21 mouse cellular contexts compared by ENCODE assay signal in the genomic region with DNA sequence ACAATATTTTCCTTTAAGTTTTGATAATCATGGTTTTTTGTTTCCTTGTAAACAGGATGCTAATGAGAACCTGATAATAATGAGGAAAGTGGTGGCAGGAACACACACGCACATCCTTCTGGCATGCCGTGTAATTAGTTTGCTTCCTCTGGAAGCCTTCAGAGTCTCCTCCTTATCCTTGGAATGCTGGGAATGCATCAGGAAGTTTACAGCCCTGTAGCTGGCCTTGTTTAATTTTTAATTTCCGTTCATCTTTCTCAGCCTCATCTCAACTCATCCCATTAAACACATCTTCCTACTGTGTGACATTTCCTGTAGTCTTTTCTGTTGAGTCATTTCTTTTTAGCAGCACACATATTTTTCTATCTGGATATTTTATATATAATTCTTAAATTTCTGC.
DNase-seq lines count a peak whose midpoint lies in the region; ATAC-seq and TF ChIP-seq lines count a peak whose summit lies in the region.
"Had no signal": no experiment of that assay in that cellular context is flagged by ENCODE, and none has a peak within 500 bp of the region (broad histone marks: within the 10 kb centered on the region; RNA-seq: fewer than 3 reads in every experiment).

No protein-coding gene starts in this region.

- H3K27me3 ChIP-seq in forebrain, postnatal 0 days (ENCODE audit: insufficient read depth, low read length): no peaks in the 10 kb centered on the region
- no peaks in the 10 kb centered on the region for H3K27me3 ChIP-seq in forebrain, embryonic 13.5 days
- no peaks in the 10 kb centered on the region for H3K27me3 ChIP-seq in liver, embryonic 15.5 days
- H3K27me3 ChIP-seq in liver, embryonic 11.5 days (replicated peaks; ENCODE audit: control insufficient read depth, insufficient read depth, low read length): no peaks in the 10 kb centered on the region
- H3K27me3 ChIP-seq: embryonic facial prominence, embryonic 12.5 days; hindbrain, embryonic 13.5 days; megakaryocyte, embryonic 14.5 days; midbrain, embryonic 15.5 days; stomach, embryonic 15.5 days had no signal

- H3K4me2 ChIP-seq in forebrain, postnatal 0 days (ENCODE audit: low read depth): no peak overlapping the region
- H3K4me2 ChIP-seq in forebrain, embryonic 13.5 days: no peak overlapping the region
- H3K4me2 ChIP-seq in liver, embryonic 15.5 days: no peak overlapping the region
- H3K4me2 ChIP-seq in liver, embryonic 11.5 days: no peak overlapping the region
- H3K4me2 ChIP-seq: embryonic facial prominence, embryonic 12.5 days; hindbrain, embryonic 13.5 days; midbrain, embryonic 15.5 days; stomach, embryonic 15.5 days had no signal

- H3K4me1 ChIP-seq in forebrain, postnatal 0 days (ENCODE audit: insufficient read depth): no peaks in the 10 kb centered on the region
- no peaks in the 10 kb centered on the region for H3K4me1 ChIP-seq in forebrain, embryonic 13.5 days
- no peaks in the 10 kb centered on the region for H3K4me1 ChIP-seq in liver, embryonic 15.5 days (replicated peaks)
- H3K4me1 ChIP-seq in liver, embryonic 11.5 days (replicated peaks; ENCODE audit: control insufficient read depth, insufficient read depth, low read length): no peaks in the 10 kb centered on the region
- H3K4me1 ChIP-seq: embryonic facial prominence, embryonic 12.5 days; hindbrain, embryonic 13.5 days; megakaryocyte, embryonic 14.5 days; midbrain, embryonic 15.5 days; stomach, embryonic 15.5 days had no signal

- WGBS in forebrain, postnatal 0 days: 33% methylated on average over 3 of the region's 3 CpGs
- WGBS in forebrain, embryonic 13.5 days: 49% methylated on average over 3 of the region's 3 CpGs
- WGBS in liver, embryonic 15.5 days (ENCODE audit: insufficient replicate concordance): 31% methylated on average over 3 of the region's 3 CpGs
- WGBS in liver, embryonic 11.5 days: 18% methylated on average over 3 of the region's 3 CpGs

- TF ChIP-seq CTCF in forebrain, postnatal 0 days (IDR thresholded peaks at IDR 0.05; ENCODE audit: low read depth): no peak
- TF ChIP-seq CTCF in brain, embryonic 14.5 days (IDR thresholded peaks at IDR 0.05; ENCODE audit: borderline replicate concordance, extremely low read depth, insufficient read depth, insufficient read length): no peak

- H3K27ac ChIP-seq in forebrain, postnatal 0 days (ENCODE audit: low read depth, low read length): no peak overlapping the region
- H3K27ac ChIP-seq in forebrain, embryonic 13.5 days: no peak overlapping the region
- H3K27ac ChIP-seq in liver, embryonic 15.5 days (replicated peaks): no peak overlapping the region
- H3K27ac ChIP-seq in liver, embryonic 11.5 days (ENCODE audit: low read depth, low read length): no peak overlapping the region
- H3K27ac ChIP-seq: embryonic facial prominence, embryonic 12.5 days; heart, adult 2 months; hindbrain, embryonic 13.5 days; midbrain, embryonic 15.5 days; stomach, embryonic 15.5 days had no signal

- TF ChIP-seq POLR2A in brain, embryonic 14.5 days (IDR thresholded peaks at IDR 0.05; ENCODE audit: borderline replicate concordance, extremely low read depth, insufficient read depth, insufficient read length, poor library complexity, severe bottlenecking): no peak

- H3K4me3 ChIP-seq in forebrain, postnatal 0 days (ENCODE audit: low read depth, low read length): no peak overlapping the region
- H3K4me3 ChIP-seq in forebrain, embryonic 13.5 days: no peak overlapping the region
- H3K4me3 ChIP-seq in liver, embryonic 15.5 days (replicated peaks): no peak overlapping the region
- H3K4me3 ChIP-seq in liver, embryonic 11.5 days (ENCODE audit: low read depth, low read length): no peak overlapping the region
- H3K4me3 ChIP-seq: embryonic facial prominence, embryonic 12.5 days; heart, adult 2 months; hindbrain, embryonic 13.5 days; megakaryocyte, embryonic 14.5 days; midbrain, embryonic 15.5 days; stomach, embryonic 15.5 days had no signal

- H3K9me3 ChIP-seq in forebrain, postnatal 0 days (ENCODE audit: low read length): no peaks in the 10 kb centered on the region
- no peaks in the 10 kb centered on the region for H3K9me3 ChIP-seq in forebrain, embryonic 13.5 days (replicated peaks)
- H3K9me3 ChIP-seq in liver, embryonic 15.5 days (replicated peaks): no peaks in the 10 kb centered on the region
- H3K9me3 ChIP-seq in liver, embryonic 11.5 days (ENCODE audit: control insufficient read depth, low read length): no peaks in the 10 kb centered on the region
- H3K9me3 ChIP-seq: embryonic facial prominence, embryonic 12.5 days; hindbrain, embryonic 13.5 days; megakaryocyte, embryonic 14.5 days; midbrain, embryonic 15.5 days; stomach, embryonic 15.5 days had no signal

- no peak for ATAC-seq in forebrain, postnatal 0 days
- ATAC-seq in forebrain, embryonic 13.5 days: no peak
- ATAC-seq in liver, embryonic 15.5 days (ENCODE audit: insufficient read depth): peak; percentile 40; the same call in 1 of the 2 replicates
- ATAC-seq in liver, embryonic 11.5 days (replicated peaks; ENCODE audit: low FRiP score): no peak
- ATAC-seq: midbrain, embryonic 15.5 days had no signal

- no peaks in the 10 kb centered on the region for H3K36me3 ChIP-seq in forebrain, postnatal 0 days (ENCODE audit: insufficient read depth)
- H3K36me3 ChIP-seq in forebrain, embryonic 13.5 days (ENCODE audit: poor library complexity, severe bottlenecking): no peaks in the 10 kb centered on the region
- H3K36me3 ChIP-seq in liver, embryonic 15.5 days (replicated peaks): no peaks in the 10 kb centered on the region
- no peaks in the 10 kb centered on the region for H3K36me3 ChIP-seq in liver, embryonic 11.5 days (ENCODE audit: control insufficient read depth, insufficient read depth, low read length)
- H3K36me3 ChIP-seq: embryonic facial prominence, embryonic 12.5 days; hindbrain, embryonic 13.5 days; midbrain, embryonic 15.5 days; stomach, embryonic 15.5 days had no signal

- DNase-seq in forebrain, postnatal 0 days: peak; percentile 2
- no peak for DNase-seq in liver, embryonic 11.5 days (ENCODE audit: low spot score)
- peak; percentile 20 for DNase-seq in brain, embryonic 14.5 days (ENCODE audit: low read depth)
- peak; percentile 37 for DNase-seq in lung, postnatal 10 days
- DNase-seq in layer of hippocampus, postnatal 25 days (ENCODE audit: extremely low spot score in 1 of 2, low spot score in 1 of 2): no peak
- no peak for DNase-seq in ovary, postnatal 10 days (ENCODE audit: low spot score)
- DNase-seq: adrenal gland, adult 8-10 months; cerebellum, adult 11 months; cerebellum, postnatal 25 days; gastrocnemius, postnatal 14 days; heart, adult 2 months; heart, postnatal 10 days; layer of hippocampus, adult 9-11 months; spleen, adult 18-20 months had no signal

- H3K9ac ChIP-seq in forebrain, postnatal 0 days: no peak overlapping the region
- no peak overlapping the region for H3K9ac ChIP-seq in forebrain, embryonic 13.5 days
- H3K9ac ChIP-seq in liver, embryonic 15.5 days: no peak overlapping the region
- no peak overlapping the region for H3K9ac ChIP-seq in liver, embryonic 11.5 days (ENCODE audit: low read depth, low read length)
- H3K9ac ChIP-seq: embryonic facial prominence, embryonic 12.5 days; hindbrain, embryonic 13.5 days; midbrain, embryonic 15.5 days; stomach, embryonic 15.5 days had no signal

Comparison
In these comparisons a context has a peak if more than half of its experiments do, and no peak if none do; other contexts are left out.
1. DNase-seq: peak in forebrain, postnatal 0 days (single experiment), brain, embryonic 14.5 days (single experiment) and lung, postnatal 10 days (single experiment); none in liver, embryonic 11.5 days (single experiment), layer of hippocampus, postnatal 25 days (0 of 2) and ovary, postnatal 10 days (single experiment).